Mouse (Mus musculus) heart, embryonic 11.5 days (tissue): ENCODE data around the gene Slc15a4. TPM values are rescaled to one million over a fixed set of nuclear protein-coding genes. Genes with fewer than 3 reads are reported as not detected.

ENCODE experiments used
- ATAC-seq: fragments of 200-750 bp; cut with Nextera tagmentation; replicated peaks from 2 replicates; pipeline ENCODE4 v1.8.0; 2017; ENCODE audit warnings: moderate library complexity; ENCODE audit not compliant: insufficient number of reproducible peaks, low FRiP score, low TSS enrichment
- H3K27ac ChIP-seq: fragments of 300-500 bp; sonication (generic); 2 replicates; pipeline ENCODE4 v1.5.1; 2014; ENCODE audit warnings: mild to moderate bottlenecking, low read depth, low read length
- H3K27me3 ChIP-seq: fragments of 300-500 bp; sonication (generic); 2 replicates; pipeline ENCODE4 v1.6.1; 2014; ENCODE audit warnings: mild to moderate bottlenecking, low read length, mixed read lengths; ENCODE audit not compliant: control insufficient read depth, insufficient read depth
- H3K36me3 ChIP-seq: fragments of 300-500 bp; sonication (generic); 2 replicates; pipeline ENCODE4 v1.6.1; 2014; ENCODE audit warnings: mild to moderate bottlenecking, low read length, moderate library complexity, mixed read lengths; ENCODE audit not compliant: control insufficient read depth, insufficient read depth
- H3K4me1 ChIP-seq: fragments of 300-500 bp; sonication (generic); 2 replicates; pipeline ENCODE4 v1.6.1; 2014; ENCODE audit warnings: low read length; ENCODE audit not compliant: control insufficient read depth, insufficient read depth
- H3K4me2 ChIP-seq: fragments of 300-500 bp; sonication (generic); 2 replicates; pipeline ENCODE4 v1.6.1; 2014; ENCODE audit warnings: mild to moderate bottlenecking, moderate library complexity
- H3K4me3 ChIP-seq: fragments of 300-500 bp; sonication (generic); 2 replicates; pipeline ENCODE4 v1.5.1; 2014; ENCODE audit warnings: low read depth, low read length
- H3K9ac ChIP-seq: fragments of 300-500 bp; sonication (generic); 2 replicates; pipeline ENCODE4 v1.6.1; 2014; ENCODE audit warnings: mild to moderate bottlenecking, low read depth, low read length, moderate library complexity
- H3K9me3 ChIP-seq: fragments of 300-500 bp; sonication (generic); replicated peaks from 2 replicates; pipeline ENCODE4 v1.6.1; 2016; ENCODE audit warnings: low read length; ENCODE audit not compliant: control insufficient read depth
- WGBS: fragments of 180-500 bp; shearing (Covaris S2); extraction: QIAGEN DNeasy Blood & Tissue Kit; methylation state at CpG from one replicate; pipeline ENCODE4 v1.1.7; 2014; ENCODE audit not compliant: insufficient replicate concordance; 5-methylcytosine and 5-hydroxymethylcytosine counted together
- polyA plus RNA-seq: library from polyadenylated mRNA; unstranded; fragments of >200 nt; fragmentation: Nextera tagmentation; extraction: Ambion mirVana; gene quantifications from 2 replicates; pipeline ENCODE4 v1.2.1, GENCODE M21; 2014

Slc15a4 gene
- polyA plus RNA-seq, 1 experiment from 2014 or later, result 13.8 TPM

DNA sequence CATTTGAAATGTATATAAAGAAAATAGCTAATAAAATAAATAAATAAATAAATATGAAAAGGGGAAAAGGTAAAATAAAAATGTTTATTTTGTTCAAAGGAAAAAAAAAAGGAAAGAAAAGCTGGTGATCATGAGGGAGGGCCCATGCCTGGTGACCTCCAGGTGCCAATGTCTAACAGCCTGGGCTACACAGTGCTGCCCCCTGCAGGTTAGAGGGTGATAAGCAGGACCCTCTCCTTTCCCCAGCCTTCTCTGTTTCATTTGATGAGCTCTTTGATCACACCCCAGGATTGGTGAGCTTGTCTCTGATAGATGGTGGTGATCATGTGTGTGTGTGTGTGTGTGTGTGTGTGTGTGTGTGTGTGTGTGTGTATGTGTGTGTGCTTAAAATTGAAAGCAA lies 16.4 kb upstream of the Slc15a4 start:
- no peaks in the 10 kb centered on the region for H3K27me3 ChIP-seq
- no peak overlapping the region for H3K4me3 ChIP-seq
- no peak overlapping the region for H3K27ac ChIP-seq
- no peak overlapping the region for H3K4me2 ChIP-seq
- no peak for ATAC-seq
- H3K9ac ChIP-seq, result no peak overlapping the region
- H3K9me3 ChIP-seq, result peaks cover 2% of the 10 kb centered on the region
- H3K4me1 ChIP-seq, result no peaks in the 10 kb centered on the region
- no peaks in the 10 kb centered on the region for H3K36me3 ChIP-seq

DNA sequence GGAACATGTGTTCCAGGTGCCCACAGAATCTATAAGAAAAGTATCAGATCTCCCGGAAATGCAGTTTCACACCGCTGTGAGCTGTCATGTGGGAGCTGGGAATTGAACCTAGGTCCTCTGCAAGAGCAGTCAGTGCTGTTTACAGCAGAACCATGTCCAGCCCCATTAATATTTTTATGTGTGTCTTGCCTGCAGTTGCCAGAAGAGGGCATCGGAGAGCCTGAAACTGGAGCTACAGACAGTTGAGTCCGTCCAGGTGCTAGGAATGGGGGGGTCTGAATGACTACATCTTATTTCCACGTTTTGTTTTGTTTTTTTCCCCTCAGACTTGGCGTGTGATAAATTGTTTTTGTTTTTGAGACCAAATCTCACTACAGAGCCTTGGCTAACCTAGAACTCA lies 15.3 kb upstream of the Slc15a4 start:
- Histone ChIP-seq H3K36me3 (no peaks in the 10 kb centered on the region), H3K9me3 (peaks cover under 1% of the 10 kb centered on the region), H3K27me3 (no peaks in the 10 kb centered on the region), H3K4me2 (no peak overlapping the region), H3K27ac (no peak overlapping the region), H3K4me1 (no peaks in the 10 kb centered on the region), H3K9ac (no peak overlapping the region), H3K4me3 (no peak overlapping the region)
- no peak for ATAC-seq
- WGBS, result 71% methylated on average over 6 of the region's 6 CpGs

DNA sequence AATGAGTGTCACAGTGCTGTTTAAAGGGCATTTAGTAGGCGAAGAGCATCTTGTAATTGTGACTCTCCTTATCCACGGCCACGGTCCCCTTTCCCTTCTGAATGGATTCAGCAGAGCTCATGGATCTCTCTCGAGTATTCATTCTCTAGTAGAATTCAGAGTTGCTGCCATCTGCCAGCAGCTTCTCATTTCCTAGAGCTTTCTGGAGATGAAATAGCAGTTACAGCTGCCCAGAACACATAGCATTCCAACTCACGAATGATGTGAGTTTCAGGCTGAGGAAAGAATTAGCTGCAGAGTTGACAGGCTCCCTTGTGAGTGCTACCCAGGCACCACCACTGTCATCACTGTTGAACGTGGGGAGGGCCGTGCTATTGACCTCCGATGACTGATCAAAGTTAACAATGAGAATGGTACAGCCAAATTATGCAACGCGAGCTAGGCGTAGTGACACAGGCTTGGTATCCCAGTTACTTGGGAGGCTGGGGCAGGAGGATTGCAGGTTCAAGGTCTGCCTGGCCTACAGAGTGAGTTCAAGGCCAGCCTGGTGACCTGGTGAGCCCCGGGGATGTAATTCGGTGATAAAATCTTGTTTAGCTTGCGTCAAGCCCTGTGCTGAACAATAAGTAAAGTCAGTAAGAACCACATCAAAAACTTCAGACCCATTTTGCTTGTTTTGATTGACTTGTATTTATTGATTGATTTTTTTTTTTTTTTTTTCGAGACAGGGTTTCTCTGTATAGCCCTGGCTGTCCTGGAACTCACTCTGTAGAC lies 8.7 kb upstream of the Slc15a4 start:
- H3K4me1 ChIP-seq, result no peaks in the 10 kb centered on the region
- 91% methylated on average over 15 of the region's 15 CpGs for WGBS
- H3K9me3 ChIP-seq, result peaks cover 3% of the 10 kb centered on the region; the same call in 1 of the 2 replicates
- no peak overlapping the region for H3K4me2 ChIP-seq
- no peak overlapping the region for H3K4me3 ChIP-seq
- ATAC-seq, result no peak
- no peaks in the 10 kb centered on the region for H3K36me3 ChIP-seq
- no peak overlapping the region for H3K9ac ChIP-seq
- no peak overlapping the region for H3K27ac ChIP-seq
- H3K27me3 ChIP-seq, result no peaks in the 10 kb centered on the region

DNA sequence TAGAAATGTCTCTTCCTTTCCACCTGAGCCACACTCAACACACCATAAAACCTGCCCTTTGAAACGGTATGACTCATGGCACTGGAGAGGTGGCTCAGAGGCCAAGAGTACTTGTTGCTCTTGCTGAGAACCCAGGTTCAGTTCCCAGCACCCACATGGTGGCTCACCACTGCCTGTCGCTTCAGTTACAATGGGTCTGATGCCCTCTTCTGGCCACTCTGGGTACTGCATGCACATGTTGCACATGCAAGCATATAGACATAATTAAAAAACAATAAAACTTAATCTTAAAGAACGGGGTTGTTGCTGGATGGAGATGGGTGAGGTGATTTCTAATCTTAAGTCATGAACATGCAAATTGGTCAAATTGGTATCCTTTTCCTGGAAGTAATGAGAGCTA lies 7.7 kb upstream of the Slc15a4 start:
- no peak overlapping the region for H3K9ac ChIP-seq
- H3K36me3 ChIP-seq, result no peaks in the 10 kb centered on the region
- no peak overlapping the region for H3K4me2 ChIP-seq
- H3K9me3 ChIP-seq, result peaks cover 3% of the 10 kb centered on the region; the same call in 1 of the 2 replicates
- no peak overlapping the region for H3K4me3 ChIP-seq
- H3K4me1 ChIP-seq, result no peaks in the 10 kb centered on the region
- H3K27me3 ChIP-seq, result no peaks in the 10 kb centered on the region
- no peak overlapping the region for H3K27ac ChIP-seq
- WGBS, result 83% methylated on average over 3 of the region's 3 CpGs
- ATAC-seq, result no peak

DNA sequence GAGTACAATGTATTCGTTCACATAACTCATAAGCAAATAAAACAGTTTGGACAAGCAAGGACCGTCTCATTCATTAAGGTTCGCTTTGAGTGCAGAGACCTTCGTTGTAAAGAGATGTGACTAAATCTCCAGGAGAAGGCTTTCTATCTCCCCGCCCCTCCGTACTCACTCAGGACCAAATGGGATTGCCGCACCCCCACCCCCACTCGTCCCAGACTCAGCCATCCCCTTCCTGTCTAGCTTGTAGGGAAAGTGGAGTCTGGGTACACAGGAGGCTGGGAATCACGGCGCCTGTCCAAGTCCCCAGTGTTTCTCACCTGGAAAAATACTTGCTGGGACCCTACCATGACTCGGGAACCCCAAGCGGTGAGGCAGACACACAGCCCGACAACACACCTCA lies 6.9 kb upstream of the Slc15a4 start:
- H3K9ac ChIP-seq, result no peak overlapping the region
- H3K4me1 ChIP-seq, result no peaks in the 10 kb centered on the region
- H3K27ac ChIP-seq, result no peak overlapping the region
- no peak overlapping the region for H3K4me3 ChIP-seq
- no peaks in the 10 kb centered on the region for H3K27me3 ChIP-seq
- no peak overlapping the region for H3K4me2 ChIP-seq
- no peak for ATAC-seq
- H3K9me3 ChIP-seq, result peaks cover 3% of the 10 kb centered on the region; the same call in 1 of the 2 replicates
- H3K36me3 ChIP-seq, result no peaks in the 10 kb centered on the region
- WGBS, result 86% methylated on average over 13 of the region's 13 CpGs

DNA sequence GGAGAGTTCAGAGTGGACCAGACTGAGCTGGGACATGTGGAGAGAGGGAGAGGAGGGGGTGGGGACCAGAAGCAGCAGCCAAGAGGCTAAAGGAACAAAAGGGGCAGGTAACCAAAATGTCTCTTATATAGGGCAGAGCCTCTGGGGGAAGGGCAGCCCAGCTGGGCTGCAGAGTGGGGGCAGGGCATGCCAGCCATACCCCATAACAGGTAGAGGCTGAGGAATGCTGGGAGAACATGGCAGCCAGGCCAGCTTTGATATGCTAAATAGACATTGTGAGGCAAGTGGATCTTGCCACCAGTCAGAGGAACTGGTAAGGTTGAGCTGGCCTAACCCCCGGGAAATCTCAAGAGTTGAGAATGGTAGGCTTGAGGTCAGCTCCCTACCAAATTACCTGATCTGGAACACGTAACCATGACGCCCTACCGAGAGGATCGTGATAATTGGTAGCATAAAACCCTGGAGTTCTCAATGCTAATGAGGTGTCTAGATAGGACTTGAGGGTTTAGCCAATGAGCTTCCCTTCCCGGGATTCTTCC lies 6.4 kb upstream of the Slc15a4 start:
- no peak overlapping the region for H3K4me3 ChIP-seq
- 66% methylated on average over 6 of the region's 6 CpGs for WGBS

DNA sequence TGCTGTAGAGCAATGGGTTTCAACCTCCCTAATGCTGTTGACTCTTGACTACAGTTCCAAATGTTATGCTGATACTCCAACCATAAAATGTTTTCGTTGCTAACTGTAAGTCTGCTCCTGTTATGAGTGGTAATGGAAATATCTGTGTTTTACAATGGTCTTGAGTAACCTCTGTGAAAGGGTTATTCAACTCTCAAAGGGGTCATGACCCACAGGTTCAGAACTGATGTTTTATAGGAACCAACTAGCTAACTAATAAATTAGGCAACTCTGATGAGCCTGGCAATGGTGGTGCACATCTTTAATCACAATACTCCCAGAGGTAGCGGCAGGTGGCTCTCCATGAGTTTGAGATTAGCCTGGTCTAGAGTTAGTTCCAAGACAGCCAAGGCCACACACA lies 5.5 kb upstream of the Slc15a4 start:
- H3K36me3 ChIP-seq, result no peaks in the 10 kb centered on the region
- peaks cover 3% of the 10 kb centered on the region; the same call in 1 of the 2 replicates for H3K9me3 ChIP-seq
- H3K9ac ChIP-seq, result no peak overlapping the region
- H3K27ac ChIP-seq, result no peak overlapping the region
- H3K27me3 ChIP-seq, result peaks cover 6% of the 10 kb centered on the region
- no peak overlapping the region for H3K4me3 ChIP-seq
- no peak for ATAC-seq
- 81% methylated on average over 2 of the region's 2 CpGs for WGBS
- H3K4me1 ChIP-seq, result no peaks in the 10 kb centered on the region
- no peak overlapping the region for H3K4me2 ChIP-seq

More for the DNA sequence above, 6.4 kb upstream of the Slc15a4 start:
- ATAC-seq, result no peak
- H3K4me2 ChIP-seq, result no peak overlapping the region
- no peaks in the 10 kb centered on the region for H3K27me3 ChIP-seq
- no peaks in the 10 kb centered on the region for H3K4me1 ChIP-seq
- no peaks in the 10 kb centered on the region for H3K36me3 ChIP-seq
- no peak overlapping the region for H3K27ac ChIP-seq
- no peak overlapping the region for H3K9ac ChIP-seq
- peaks cover 3% of the 10 kb centered on the region; the same call in 1 of the 2 replicates for H3K9me3 ChIP-seq

DNA sequence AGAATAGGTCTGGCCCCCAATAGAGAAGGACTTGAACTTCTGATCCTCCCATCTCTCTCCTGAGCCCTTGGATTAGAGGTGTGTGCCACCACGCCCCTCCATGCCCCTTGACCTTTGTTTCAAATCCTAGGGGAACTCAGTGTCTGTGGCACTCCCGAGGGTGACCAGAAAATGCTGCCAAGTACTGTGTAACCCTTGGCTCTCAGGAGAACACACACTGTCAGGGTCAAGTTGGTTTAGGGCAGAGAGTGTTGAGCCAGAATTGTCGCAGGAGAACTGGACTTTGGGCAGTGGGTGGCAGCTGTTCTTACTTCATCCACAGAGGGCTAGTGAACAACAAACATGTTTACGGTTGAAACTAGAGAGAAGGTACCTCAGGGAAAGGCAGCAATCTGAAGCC lies 4.9 kb upstream of the Slc15a4 start:
- Histone ChIP-seq H3K9me3 (peaks cover 3% of the 10 kb centered on the region; the same call in 1 of the 2 replicates), H3K27ac (no peak overlapping the region), H3K27me3 (peaks cover 10% of the 10 kb centered on the region), H3K4me1 (no peaks in the 10 kb centered on the region), H3K36me3 (no peaks in the 10 kb centered on the region), H3K9ac (no peak overlapping the region), H3K4me2 (no peak overlapping the region), H3K4me3 (no peak overlapping the region)
- ATAC-seq, result no peak
- 73% methylated on average over 4 of the region's 4 CpGs for WGBS

DNA sequence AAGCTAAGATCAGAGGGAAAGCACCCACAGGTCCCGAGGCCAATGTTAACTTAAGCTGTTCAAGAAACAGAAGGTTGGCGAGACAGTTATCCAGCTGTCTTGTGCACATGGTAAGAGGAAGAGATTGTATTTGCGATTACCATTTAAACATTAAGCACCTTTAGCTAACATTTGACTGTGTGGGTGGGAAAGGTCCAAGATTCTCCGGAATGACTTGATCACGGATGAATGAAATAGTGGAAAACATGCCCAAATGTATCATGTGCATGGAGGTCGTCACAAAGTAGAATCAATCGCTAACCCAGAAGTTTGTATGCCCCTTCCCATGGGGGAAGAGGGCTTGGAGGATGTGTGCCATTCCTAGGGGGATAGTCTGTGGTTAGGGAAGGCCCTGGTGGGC lies 969 bp upstream of the Slc15a4 start:
- ATAC-seq, result no peak
- no peak overlapping the region for H3K4me3 ChIP-seq
- H3K9me3 ChIP-seq, result no peaks in the 10 kb centered on the region
- no peak overlapping the region for H3K27ac ChIP-seq
- 79% methylated on average over 7 of the region's 7 CpGs for WGBS
- H3K27me3 ChIP-seq, result peaks cover 30% of the 10 kb centered on the region
- H3K4me2 ChIP-seq, result no peak overlapping the region
- H3K9ac ChIP-seq, result no peak overlapping the region
- H3K4me1 ChIP-seq, result peaks cover 6% of the 10 kb centered on the region; the same call in 1 of the 2 replicates
- no peaks in the 10 kb centered on the region for H3K36me3 ChIP-seq
